Mouse (Mus musculus): ENCODE results near the gene Col5a1.

DNA sequence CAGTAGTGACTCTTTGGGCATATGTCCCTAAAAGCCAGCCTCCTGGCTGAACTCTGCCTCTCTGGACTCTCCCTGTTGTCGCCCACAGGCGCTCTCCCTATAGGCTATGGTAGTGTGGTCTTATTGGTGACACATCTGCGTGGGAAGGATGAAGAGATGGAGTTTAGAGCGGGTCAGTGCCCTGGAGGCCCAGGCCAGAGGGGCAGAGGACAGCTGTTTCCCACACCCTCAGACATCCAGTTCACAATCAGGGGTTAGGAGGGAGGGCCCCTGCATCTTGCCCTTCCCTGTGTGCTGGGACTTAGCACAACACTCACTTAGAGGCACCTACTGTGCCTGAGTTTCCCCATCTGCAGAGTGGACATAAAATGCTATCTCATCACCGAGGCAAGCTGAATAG lies 8.8 kb downstream of the Col5a1 start:
- TF ChIP-seq CTCF (IDR thresholded peaks at IDR 0.05; ENCODE audit: low read depth, low read length) = no peak
- TF ChIP-seq GATA1 (IDR thresholded peaks at IDR 0.05; ENCODE audit: borderline replicate concordance, low read length) = no peak
- no peak for TF ChIP-seq POLR2AphosphoS5 (IDR thresholded peaks at IDR 0.05; ENCODE audit: insufficient replicate concordance, low read depth, low read length)
- TF ChIP-seq GATA2 (IDR thresholded peaks at IDR 0.05; ENCODE audit: borderline replicate concordance, low read depth, low read length) = no peak
- no peak for TF ChIP-seq TAL1 (conservative IDR thresholded peaks at IDR 0.05; ENCODE audit: low read depth, low read length)
